Mouse (Mus musculus) erythroblast, embryonic 14.5 days (primary cell): ENCODE data around the gene Lhb.

Experiments
- GATA1 ChIP-seq: IDR thresholded peaks from 2 replicates; pipeline ENCODE4 v1.6.1; 2012; ENCODE audit warnings: low read length, inconsistent platforms, mixed read lengths
- TAL1 ChIP-seq: IDR thresholded peaks from 3 replicates; pipeline ENCODE4 v1.6.1; 2012; ENCODE audit warnings: low read length, inconsistent platforms, mixed read lengths

DNA sequence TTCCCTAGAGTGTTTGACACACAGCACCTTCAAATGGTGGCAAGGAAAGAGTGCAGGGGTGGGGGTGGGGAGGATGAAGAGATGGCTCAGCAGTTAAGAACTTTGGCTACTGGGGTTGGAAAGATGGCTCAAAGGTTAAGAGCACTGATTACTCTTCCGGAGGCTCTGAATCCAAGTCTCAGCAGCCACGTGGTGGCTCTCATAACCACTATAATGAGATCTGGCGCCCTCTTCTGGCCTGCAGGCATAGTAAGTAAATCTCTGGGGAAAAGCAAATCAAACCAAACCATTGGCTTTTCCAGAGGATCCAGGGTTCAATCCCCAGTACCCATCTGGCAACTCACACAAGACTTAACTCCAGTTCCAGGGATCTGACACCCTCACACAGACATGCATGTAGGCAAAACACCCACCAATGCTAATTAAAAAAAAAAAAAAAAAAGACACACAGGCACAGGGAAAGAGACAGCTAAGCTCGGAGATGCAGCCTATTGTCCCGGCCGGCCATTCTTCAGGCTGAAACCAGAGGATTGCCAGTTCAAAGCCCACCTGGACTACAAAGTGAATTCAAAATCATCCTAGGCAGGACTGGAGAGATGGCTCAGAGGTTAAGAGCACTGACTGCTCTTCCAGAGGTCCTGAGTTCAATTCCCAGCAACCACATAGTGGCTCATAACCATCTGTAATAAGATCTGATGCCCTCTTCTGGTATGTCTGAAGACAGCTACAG lies 16.9 kb upstream of the Lhb start:
- TF ChIP-seq GATA1: no peak
- no peak for TF ChIP-seq TAL1
